Mouse (Mus musculus): ENCODE measurements around the gene D630045J12Rik. TPM values are rescaled to one million over a fixed set of nuclear protein-coding genes. Genes with fewer than 3 reads are reported as not detected.

Gene D630045J12Rik
- polyA plus RNA-seq, 1 experiment = 16.1 TPM

DNA sequence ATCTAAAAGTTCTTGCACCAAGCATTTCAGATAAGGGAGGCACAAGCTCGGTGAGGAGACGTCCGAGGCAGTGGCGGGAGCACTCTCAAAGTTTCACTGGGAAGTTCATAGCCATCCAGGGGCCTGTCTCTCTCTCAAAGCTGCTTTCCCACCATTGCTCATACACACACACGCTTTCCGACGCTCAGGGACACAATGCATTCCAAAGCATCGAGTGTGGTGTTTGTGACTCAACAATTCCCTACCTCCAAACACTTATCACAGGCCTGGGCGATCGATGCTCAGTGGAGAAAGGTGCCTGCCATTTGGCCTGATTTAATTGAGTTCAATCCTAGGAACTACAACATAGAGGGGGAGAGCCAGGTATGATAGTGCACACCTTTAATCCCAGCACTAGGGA is 159.1 kb downstream of the D630045J12Rik start:
- DNase-seq (ENCODE audit: low read depth) = no peak

- no peak for DNase-seq (ENCODE audit: low read depth)
Observed at GRCm38 (mm10) chr6:38092539-38092938, 161.3 kb downstream of the D630045J12Rik start.

- DNase-seq (ENCODE audit: low read depth) = no peak
Observed at GRCm38 (mm10) chr6:38087242-38088026, 166.4 kb downstream of the D630045J12Rik start.

DNA sequence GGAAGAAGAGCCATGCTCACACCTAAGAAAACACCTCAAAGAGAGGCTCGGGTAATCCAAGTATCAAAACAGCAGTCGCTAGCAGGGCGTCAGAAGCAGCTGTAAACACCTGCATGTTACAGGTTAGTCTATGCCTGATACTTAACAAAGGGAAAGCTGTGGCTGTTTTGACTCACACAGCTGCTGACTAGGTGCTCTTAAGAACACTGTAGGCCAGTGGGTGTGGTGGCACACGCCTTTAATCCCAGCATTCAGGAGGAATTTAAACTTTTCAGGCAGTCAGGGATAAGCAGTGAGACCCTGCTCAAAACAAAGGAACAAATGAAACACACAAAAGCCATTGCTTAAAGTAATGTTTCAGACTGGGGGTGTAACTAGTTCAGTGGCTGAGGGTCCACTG is 170.6 kb downstream of the D630045J12Rik start:
- no peak for DNase-seq (ENCODE audit: low read depth)

DNA sequence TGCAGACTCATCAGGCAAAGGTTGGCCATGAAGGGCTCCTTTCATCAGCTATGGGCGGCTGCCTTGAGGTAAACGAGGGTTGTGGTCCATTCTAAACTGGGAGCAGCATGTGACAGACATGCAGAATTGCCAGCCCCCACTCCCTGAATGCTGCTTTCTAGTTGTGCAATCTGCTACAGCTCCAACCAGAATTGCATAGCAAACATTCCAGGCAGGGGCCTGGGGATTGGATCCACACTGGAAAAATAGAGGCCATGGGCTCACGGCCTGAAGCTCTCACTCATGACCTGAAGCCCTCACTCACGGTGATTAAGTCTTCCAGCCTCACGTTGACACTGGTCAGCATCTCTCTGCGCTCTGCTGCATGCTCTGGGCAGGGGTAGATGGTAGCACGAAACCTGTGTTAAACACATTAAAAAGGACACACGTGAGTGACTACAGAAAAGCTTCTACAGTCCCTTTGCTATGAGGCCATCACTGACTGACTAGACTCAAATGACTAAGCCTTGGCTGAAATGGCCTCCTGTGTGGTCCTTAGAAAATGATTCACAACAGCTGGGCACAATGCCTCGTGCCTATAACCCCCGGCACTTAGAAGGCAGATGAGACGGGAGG is 172.0 kb downstream of the D630045J12Rik start:
- no peak for DNase-seq (ENCODE audit: low read depth)

DNA sequence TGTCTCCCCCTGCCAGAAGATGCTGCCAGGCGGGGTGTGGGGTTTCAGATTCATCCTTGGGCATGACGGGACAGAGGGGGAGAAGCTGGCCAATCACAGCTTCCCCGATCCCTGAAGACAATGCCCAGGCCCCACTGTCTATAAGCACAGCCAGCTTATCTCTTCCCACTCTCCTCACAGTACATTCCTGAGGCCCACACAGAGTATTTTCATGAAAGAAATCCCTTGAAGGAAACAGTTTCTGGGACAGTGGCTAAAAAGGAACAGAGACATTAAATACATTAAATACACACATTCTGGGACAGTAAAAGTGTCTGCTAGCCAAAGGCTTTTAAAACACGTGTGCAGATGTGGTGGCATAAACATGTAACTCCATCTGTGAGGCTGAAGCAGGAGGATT is 173.4 kb downstream of the D630045J12Rik start:
- DNase-seq (ENCODE audit: low read depth) = no peak

DNA sequence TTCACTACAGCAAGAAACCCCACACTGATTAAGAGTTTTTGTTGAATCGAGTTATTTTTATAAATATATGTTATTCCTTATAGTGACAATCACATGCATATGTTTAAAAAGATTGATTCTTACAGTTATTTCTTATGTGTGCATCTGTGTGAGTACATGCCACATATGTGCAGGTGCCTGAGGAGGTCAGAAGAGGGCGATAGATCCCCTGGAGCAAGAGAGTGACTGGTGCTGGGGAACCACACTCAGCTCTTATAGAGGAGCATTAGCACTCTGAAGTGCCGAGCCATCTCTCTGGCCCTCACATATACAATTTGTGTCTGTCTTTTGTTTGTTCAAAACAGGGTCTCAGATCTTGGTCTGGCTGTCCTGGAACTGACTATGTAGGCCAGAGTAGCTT is 180.2 kb downstream of the D630045J12Rik start:
- no peak for DNase-seq (ENCODE audit: low read depth)

Other genes starting within 250 kb of the D630045J12Rik start
- gene Svopl, start 207.0 kb downstream of the D630045J12Rik start, polyA plus RNA-seq (2012; rRNA removed) = 5.3 and 5.4 TPM in 2 replicates
- 1.5 and 2.6 TPM in 2 replicates for gene Tmem213, start 144.8 kb downstream of the D630045J12Rik start, polyA plus RNA-seq (2012; rRNA removed)
- 4.1 and 5.3 TPM in 2 replicates for gene Atp6v0a4, start 129.4 kb downstream of the D630045J12Rik start, polyA plus RNA-seq (2012; rRNA removed)
- 2.3 and 3.6 TPM in 2 replicates for gene Zc3hav1l, start 45.2 kb upstream of the D630045J12Rik start, polyA plus RNA-seq (2012; rRNA removed)
- 23.3 and 26.6 TPM in 2 replicates for gene Zc3hav1, start 100.6 kb upstream of the D630045J12Rik start, polyA plus RNA-seq (2012; rRNA removed)
- gene Ttc26, start 127.5 kb upstream of the D630045J12Rik start, polyA plus RNA-seq (2012; rRNA removed) = 1.3 and 1.5 TPM in 2 replicates
- gene Ubn2, start 179.9 kb upstream of the D630045J12Rik start, polyA plus RNA-seq (2012; rRNA removed) = 9.3 TPM in 2 replicates